Mouse (Mus musculus): ENCODE data around the gene Pgam1. TPM values are rescaled to one million over a fixed set of nuclear protein-coding genes. Genes with fewer than 3 reads are reported as not detected.
A peak's percentile ranks its signal among the peaks of the same experiment; 100 is the strongest.
"Not testable (repeated sequence)": the region's sequence is repeated elsewhere in the genome, so short reads cannot be mapped to it uniquely, and the experiment has no call there.

The Pgam1 gene
- total RNA-seq, 2 experiments from 2014 or later: 502 to 540 TPM

DNA sequence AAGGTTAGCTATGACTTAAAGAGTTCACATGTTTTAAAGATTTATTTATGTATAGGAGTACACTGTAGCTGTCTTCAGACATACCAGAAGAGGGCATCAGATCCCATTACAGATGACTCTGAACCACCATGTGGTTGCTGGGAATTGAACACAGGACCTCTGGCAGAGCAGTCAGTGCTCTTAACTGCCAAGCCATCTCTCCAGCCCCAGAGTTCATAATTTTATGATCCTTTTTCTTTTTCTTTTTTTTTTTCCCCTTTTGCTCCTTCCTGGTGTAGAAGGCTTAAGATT lies 2.8 kb downstream of the Pgam1 start:
- peak; percentile 48 for TF ChIP-seq CTCF (conservative IDR thresholded peaks at IDR 0.05)
- not testable (repeated sequence) for DNase-seq (ENCODE audit: low spot score in 2 of 2); H3K27ac ChIP-seq; H3K4me3 ChIP-seq

DNA sequence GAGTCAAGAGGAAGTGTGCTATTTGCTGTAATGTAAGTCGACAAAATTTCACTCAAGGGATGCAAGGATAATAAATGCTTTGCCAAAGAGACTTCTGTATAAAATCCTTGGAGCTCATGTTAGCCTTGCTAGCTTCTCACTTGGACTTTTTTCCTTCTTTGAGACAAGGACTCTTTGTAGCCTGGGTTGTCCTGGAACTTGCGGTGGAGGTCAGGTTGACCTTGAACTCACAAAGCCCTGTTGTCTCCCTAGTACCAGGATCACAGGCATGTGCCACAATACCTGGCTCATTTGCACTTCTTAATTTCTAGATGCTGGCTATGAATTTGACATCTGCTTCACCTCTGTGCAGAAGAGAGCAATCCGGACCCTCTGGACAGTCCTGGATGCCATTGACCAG lies 3.6 kb downstream of the Pgam1 start:
- TF ChIP-seq CTCF (conservative IDR thresholded peaks at IDR 0.05): no peak
- DNase-seq (ENCODE audit: low spot score in 2 of 2): no peak
- no peak overlapping the region for H3K27ac ChIP-seq
- H3K4me3 ChIP-seq: no peak overlapping the region

DNA sequence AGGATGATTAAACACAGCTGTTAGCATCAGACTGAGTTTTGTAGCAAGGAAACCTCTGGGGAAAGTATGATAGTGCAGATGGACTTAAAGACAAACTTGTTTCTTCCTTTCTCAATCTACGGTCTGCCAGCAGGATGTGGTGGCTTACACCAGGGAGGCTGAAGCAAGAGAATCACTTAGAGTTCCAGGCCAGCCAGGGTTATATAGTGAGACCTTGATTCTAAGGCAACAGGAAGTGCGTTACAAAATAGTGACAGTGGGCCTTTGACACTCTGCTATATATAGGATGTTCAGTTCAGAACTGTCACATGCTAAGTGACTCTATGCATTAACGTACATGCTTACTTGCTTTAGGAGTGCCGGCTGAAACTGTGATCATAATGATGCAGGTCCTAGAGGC lies 5.1 kb downstream of the Pgam1 start:
- H3K27ac ChIP-seq: no peak overlapping the region
- TF ChIP-seq CTCF (conservative IDR thresholded peaks at IDR 0.05): no peak
- H3K4me3 ChIP-seq: no peak overlapping the region
- no peak for DNase-seq (ENCODE audit: low spot score in 2 of 2)

DNA sequence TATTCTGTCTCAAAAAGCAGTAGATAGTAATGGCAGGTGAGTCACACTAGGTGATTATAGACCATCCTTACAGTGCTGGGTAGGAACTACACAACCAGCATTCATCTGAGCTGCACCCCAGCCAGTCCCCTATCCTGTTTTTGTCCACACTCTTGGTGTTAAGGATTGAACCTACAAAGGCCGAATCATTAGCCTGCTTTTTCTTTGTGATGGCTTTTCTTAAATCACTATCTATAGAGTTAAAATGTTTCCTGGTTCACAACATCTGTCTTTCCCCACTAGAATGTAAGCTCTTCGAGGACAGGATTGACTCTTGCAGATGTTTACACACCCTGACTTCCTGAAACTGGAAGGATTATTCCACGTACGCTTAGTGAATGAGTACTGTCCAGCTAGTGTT lies 7.7 kb downstream of the Pgam1 start:
- Histone ChIP-seq H3K27ac (no peak overlapping the region), H3K4me3 (no peak overlapping the region)
- no peak for TF ChIP-seq CTCF (conservative IDR thresholded peaks at IDR 0.05)
- no peak for DNase-seq (ENCODE audit: low spot score in 2 of 2)

DNA sequence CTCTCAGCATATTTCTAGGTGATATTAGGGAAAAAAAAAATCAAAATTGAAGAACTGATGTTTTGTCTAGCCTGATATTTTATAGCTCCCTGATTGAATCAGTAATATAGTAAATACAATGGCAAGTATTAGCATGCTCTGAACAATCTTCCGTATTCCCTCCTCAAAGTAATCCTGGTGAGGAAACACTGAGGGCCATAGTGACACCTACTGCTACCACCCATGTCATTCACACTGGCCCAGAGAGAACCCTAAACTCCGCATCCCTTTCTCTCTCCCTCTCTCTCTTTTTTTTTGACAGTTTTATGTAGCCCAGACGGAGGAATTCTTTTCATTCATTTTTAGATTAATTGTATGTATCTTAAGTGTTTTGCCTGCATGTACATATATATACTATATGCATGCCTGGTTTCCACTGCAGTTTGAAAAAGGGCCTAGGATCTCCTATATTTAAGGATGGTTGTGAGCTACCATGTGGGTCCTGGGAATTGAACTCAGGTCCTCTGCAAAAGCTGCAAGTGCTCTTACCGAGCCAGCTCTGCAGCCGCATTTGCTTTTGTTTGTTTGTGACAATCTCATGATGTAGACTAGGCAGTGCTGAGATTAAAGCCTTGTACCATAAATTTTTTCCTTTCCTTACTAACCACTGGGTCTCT lies 8.8 kb downstream of the Pgam1 start:
- no peak overlapping the region for H3K27ac ChIP-seq
- no peak for TF ChIP-seq CTCF (conservative IDR thresholded peaks at IDR 0.05)
- DNase-seq (ENCODE audit: low spot score in 2 of 2): no peak
- no peak overlapping the region for H3K4me3 ChIP-seq

DNA sequence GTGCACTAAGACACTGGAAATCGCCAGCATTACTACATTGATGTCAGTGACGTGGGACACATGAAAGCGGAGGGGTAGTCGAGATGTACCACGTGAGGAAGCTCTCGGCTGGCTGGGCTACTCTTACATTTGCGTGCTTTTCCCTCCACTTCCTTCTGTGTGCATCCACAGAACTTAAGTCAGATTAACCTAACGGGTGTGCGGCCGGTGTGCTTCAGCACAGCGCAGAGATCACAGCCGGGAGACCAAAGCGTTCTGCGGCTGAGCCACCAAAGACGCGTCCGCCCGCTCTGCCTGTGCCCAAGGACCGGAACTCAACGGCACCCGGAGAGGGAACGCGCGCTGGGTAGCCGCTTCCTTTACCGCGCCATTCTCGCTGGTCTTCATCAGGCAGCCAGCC lies 21.0 kb downstream of the Pgam1 start:
- Histone ChIP-seq H3K4me3 (peak overlapping the region; percentile 84), H3K27ac (peak overlapping the region; percentile 80)
- DNase-seq (ENCODE audit: low spot score in 2 of 2): no peak
- no peak for TF ChIP-seq CTCF (conservative IDR thresholded peaks at IDR 0.05)

DNA sequence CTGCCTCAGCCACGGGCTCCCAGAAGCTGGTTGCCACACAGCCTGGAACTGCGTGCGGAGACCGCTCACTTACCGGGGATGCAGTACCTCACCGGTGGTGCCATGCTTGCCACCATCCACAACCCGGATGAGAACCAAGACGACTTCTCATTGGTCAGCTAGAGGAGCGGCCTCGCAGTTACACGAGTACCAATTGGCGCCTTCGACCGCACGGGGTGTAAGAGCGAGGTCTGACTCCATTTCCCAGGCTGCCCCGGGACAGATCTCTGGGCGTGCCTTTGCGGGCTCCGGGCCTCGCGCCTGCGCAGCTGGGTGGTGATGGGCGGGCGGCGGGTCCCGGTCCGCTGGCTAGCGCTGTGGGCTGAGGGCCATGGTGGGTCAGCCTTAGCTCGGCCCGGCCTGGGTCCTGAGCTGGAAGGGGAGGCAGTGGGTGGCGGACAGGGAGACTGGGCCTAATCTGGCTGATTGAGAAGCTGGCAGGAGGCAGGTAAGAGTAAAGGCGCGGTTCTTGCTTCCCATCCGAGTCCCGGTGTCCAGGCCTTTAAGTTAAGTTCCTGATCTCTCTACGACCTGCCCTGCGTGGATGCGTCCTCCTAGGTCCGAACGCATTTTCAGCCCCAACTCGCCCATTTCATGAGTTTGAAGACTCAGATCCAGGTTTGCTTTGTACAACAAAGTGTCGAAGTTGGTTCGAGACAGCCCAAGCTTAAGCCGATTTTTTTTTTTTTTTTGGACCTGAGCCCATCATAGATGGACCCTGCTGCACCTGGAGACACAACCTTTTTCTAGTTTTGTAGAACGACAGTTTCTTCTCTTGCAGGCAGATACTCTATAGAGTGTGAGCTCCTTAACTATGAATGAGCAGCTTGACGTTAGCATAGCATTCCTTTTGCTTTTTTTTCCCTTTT lies 21.7 kb downstream of the Pgam1 start, which contains the start of the genes Exosc1 and Zdhhc16:
Gene Exosc1, minus strand, starts transcription at position 245 of the 908 bp plus-strand sequence.
Gene Zdhhc16, plus strand, starts transcription at position 302 of the 908 bp plus-strand sequence.
- Histone ChIP-seq H3K27ac (peak within 1 kb of the TSS; percentile 86), H3K4me3 (peak within 1 kb of the TSS; percentile 84)
- peak; percentile 99 for DNase-seq (ENCODE audit: low spot score in 2 of 2)
- TF ChIP-seq CTCF (conservative IDR thresholded peaks at IDR 0.05): peak; percentile 25

DNA sequence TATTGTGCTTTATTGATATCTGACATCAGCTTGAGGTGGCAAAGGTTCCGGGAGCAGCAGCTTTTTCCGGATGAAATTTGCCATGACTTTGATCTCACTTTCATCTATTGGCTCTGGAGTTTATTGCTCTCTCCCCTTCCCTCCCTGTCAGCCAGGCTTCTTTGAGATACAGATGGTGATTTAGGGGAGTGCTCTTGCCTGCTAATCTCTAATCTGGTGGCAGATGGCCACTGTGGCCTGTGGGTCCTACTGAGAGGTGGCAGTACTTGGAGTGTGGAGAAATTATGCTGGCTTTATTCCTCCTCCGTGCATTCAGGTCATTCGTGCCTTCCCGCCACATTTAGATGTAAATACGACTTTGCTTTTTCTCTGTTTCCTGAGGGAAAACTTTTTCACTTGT lies 22.4 kb downstream of the Pgam1 start:
- H3K27ac ChIP-seq: peak overlapping the region; percentile 86; the same call in 1 of the 2 replicates
- no peak for TF ChIP-seq CTCF (conservative IDR thresholded peaks at IDR 0.05)

DNA sequence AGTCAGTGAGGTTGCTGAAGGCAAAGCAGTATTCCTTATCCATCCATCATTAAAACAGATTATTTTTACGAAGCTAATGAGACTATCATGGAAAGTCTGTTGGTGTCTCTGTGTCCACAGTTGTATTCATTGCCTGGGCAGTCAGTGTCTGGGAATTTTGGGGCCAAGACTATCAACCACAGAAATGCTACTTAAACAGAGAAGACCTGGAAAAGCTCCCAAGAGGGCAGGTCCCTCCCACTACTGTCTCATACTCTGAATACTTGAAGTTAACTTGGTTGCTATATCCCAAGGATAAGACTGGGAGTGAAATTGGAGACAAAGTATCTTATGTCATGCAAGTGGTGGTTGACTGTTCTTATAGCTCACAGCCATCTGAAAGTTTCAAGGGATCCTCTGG lies 24.2 kb downstream of the Pgam1 start:
- DNase-seq (ENCODE audit: low spot score in 2 of 2): no peak
- H3K4me3 ChIP-seq: no peak overlapping the region
- no peak overlapping the region for H3K27ac ChIP-seq
- TF ChIP-seq CTCF (conservative IDR thresholded peaks at IDR 0.05): no peak

More for the DNA sequence above, 22.4 kb downstream of the Pgam1 start:
- H3K4me3 ChIP-seq: peak overlapping the region; percentile 84
- no peak for DNase-seq (ENCODE audit: low spot score in 2 of 2)

DNA sequence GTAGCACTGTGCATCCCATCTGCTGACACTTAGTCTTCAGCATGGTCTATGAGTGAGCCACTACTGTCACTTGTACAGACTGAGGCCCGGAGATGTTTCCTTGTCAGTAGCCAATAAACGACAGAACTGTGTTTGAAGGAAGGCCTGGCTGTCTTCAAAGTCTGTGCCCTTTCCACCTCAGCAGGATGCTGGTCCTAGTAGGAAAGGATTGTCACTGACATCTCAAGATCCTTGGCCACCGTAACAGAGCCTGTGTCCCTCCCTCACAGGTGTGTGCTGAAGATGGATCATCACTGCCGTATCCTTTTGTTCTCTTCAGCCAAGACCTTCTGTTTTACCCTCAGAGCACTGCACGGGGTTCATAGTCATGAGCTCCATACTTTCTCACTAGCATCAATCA lies 26.8 kb downstream of the Pgam1 start:
- TF ChIP-seq CTCF (conservative IDR thresholded peaks at IDR 0.05): no peak
- H3K4me3 ChIP-seq: no peak overlapping the region
- DNase-seq (ENCODE audit: low spot score in 2 of 2): no peak
- no peak overlapping the region for H3K27ac ChIP-seq

DNA sequence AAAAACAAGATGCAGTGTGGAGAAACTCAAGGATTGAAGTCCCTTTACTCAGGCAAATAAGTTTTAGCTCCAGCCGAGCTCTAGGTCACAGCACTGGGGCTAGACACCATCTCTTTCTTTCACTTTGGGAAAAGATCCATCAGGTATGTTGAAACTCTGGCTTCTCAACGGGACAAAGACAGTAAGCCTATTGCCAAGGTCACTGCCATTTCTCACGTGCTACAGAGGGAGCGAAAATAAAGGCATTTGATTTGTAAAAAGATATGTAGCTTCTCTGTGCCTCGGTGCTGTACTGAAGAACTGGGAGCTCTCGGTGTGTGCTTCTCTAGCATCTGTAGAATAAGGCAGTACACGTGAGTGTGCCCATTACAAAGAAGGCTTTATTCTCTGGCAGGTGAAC lies 32.1 kb downstream of the Pgam1 start:
- H3K27ac ChIP-seq: no peak overlapping the region
- TF ChIP-seq CTCF (conservative IDR thresholded peaks at IDR 0.05): no peak
- H3K4me3 ChIP-seq: no peak overlapping the region
- DNase-seq (ENCODE audit: low spot score in 2 of 2): no peak

DNA sequence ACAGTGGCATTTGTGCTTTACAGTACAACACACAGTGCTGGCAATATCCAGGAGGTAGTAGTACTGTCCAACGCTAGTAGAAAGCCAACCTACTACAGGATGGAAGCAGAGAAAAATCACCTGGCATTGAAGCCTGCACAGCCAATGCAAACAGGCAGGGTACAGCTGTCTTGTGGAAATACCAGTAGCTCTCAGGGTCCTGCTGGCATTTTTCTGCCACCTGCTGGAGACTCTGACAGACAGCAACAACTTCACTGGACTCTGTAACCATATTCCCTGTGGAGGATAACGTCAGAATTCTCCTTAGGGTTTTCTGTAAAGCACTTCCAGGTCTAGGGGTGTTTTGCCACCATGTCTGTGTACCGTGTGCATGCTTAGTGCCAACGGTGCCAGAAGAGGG lies 40.6 kb downstream of the Pgam1 start:
- Histone ChIP-seq H3K27ac (no peak overlapping the region), H3K4me3 (no peak overlapping the region)
- DNase-seq (ENCODE audit: low spot score in 2 of 2): no peak
- peak; percentile 71 for TF ChIP-seq CTCF (conservative IDR thresholded peaks at IDR 0.05)

DNA sequence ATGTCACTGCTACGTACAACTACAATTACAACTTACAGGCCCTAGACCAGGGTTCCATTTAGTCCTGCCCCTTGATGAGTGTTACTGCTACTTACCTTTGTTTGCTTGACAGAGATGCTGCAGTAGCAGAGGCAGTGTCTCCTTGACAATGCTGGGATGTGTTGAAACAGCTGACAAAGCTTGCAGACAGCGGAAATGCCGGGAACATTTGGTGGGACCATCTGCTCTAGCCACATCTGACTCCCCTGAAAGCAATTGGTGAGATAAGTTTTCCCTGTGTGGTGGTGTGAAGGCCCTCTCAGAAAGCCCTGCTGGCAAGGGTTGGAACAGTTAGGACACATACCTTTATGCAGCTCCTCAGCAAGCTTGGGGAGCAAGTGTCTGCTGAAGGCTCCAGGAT lies 41.9 kb downstream of the Pgam1 start:
- DNase-seq (ENCODE audit: low spot score in 2 of 2): peak; percentile 59 to 67
- Histone ChIP-seq H3K4me3 (no peak overlapping the region), H3K27ac (peak overlapping the region; percentile 53; the same call in 1 of the 2 replicates)
- TF ChIP-seq CTCF (conservative IDR thresholded peaks at IDR 0.05): peak; percentile 32

Other genes with a start within 250 kb of the Pgam1 start
- gene Slit1, start 168.3 kb upstream of the Pgam1 start, total RNA-seq (2021): 100 to 1,000 TPM; 232 to 244 TPM
- 1 to 10 TPM; 2.2 to 2.5 TPM for gene Arhgap19, start 109.9 kb upstream of the Pgam1 start, total RNA-seq (2021)
- gene Frat1, start 82.0 kb upstream of the Pgam1 start, total RNA-seq (2021): 10 to 100 TPM; 22.0 to 27.1 TPM
- gene Frat2, start 63.8 kb upstream of the Pgam1 start, total RNA-seq (2021): 10 to 100 TPM; 10.7 to 11.7 TPM
- 10 to 100 TPM; 33.4 to 34.2 TPM for gene Rrp12, start 15.8 kb upstream of the Pgam1 start, total RNA-seq (2021)
- 10 to 100 TPM; 27.6 to 35.4 TPM for gene Exosc1, start 21.5 kb downstream of the Pgam1 start, total RNA-seq (2021)
- gene Zdhhc16, start 21.6 kb downstream of the Pgam1 start, total RNA-seq (2021): 10 to 100 TPM; 45.2 to 47.3 TPM
- gene Mms19, start 69.2 kb downstream of the Pgam1 start, total RNA-seq (2021): 10 to 100 TPM; 30.9 to 39.2 TPM
- gene Ubtd1, start 69.8 kb downstream of the Pgam1 start, total RNA-seq (2021): 10 to 100 TPM; 14.0 to 14.6 TPM
- not detected for gene Ankrd2, start 124.1 kb downstream of the Pgam1 start, total RNA-seq (2021)
- gene Hoga1, start 133.7 kb downstream of the Pgam1 start, total RNA-seq (2021): 1 to 10 TPM; 7.4 to 8.6 TPM
- 1 to 10 TPM; 1.6 to 1.9 TPM for gene 4933411K16Rik, start 140.3 kb downstream of the Pgam1 start, total RNA-seq (2021)
- gene Morn4, start 174.4 kb downstream of the Pgam1 start, total RNA-seq (2021): 10 to 100 TPM; 65.6 to 67.0 TPM
- 10 to 100 TPM; 62.5 to 68.2 TPM for gene Pi4k2a, start 178.5 kb downstream of the Pgam1 start, total RNA-seq (2021)
- 10 to 100 TPM; 18.0 to 20.7 TPM for gene Avpi1, start 217.1 kb downstream of the Pgam1 start, total RNA-seq (2021)
- gene Marveld1, start 235.5 kb downstream of the Pgam1 start, total RNA-seq (2021): 1 to 10 TPM; 7.0 to 8.3 TPM